Mouse (Mus musculus) gastrocnemius, postnatal 25 days (tissue): ENCODE measurements around the gene Psma1. TPM values are rescaled to one million over a fixed set of nuclear protein-coding genes. Genes with fewer than 3 reads are reported as not detected.
A peak's percentile ranks its signal among the peaks of the same experiment; 100 is the strongest.

Experiments
- DNase-seq: peaks from one replicate; pipeline ENCODE4 v3.0.0; 2022
- long read RNA-seq, 2 experiments: library from polyadenylated mRNA; stranded (forward); transcript quantifications; one replicate each; pipeline ENCODE4 v2.0.0; 2021
- total RNA-seq, 2 experiments: library from RNA; stranded (reverse); gene quantifications; 1 replicate in 1 of 2; 2 replicates in 1 of 2; pipeline ENCODE4 v1.2.3; 2021

Psma1 gene
- 10 to 100 TPM; 90.6 to 99.7 TPM for total RNA-seq
- long read RNA-seq, experiment 1, transcript Psma1-201 (10 exons, 1,201 nt) = major isoform, 172 of 191 reads
- long read RNA-seq, experiment 1, partial matches to known transcripts = 2 of 191 reads
- long read RNA-seq, experiment 1, other reads (novel, unspliced or antisense) = 14 of 191 reads
- long read RNA-seq, experiment 2, transcript Psma1-201 (10 exons, 1,201 nt) = major isoform, 152 of 182 reads
- long read RNA-seq, experiment 2, partial matches to known transcripts = 3 of 182 reads
- long read RNA-seq, experiment 2, other reads (novel, unspliced or antisense) = 24 of 182 reads

GRCm38 (mm10) chr7:114276005-114276752 lies at the start of gene Psma1:
Gene Psma1, minus strand, starts transcription at chr7:114276118.
- DNase-seq = peak; percentile 95

DNA sequence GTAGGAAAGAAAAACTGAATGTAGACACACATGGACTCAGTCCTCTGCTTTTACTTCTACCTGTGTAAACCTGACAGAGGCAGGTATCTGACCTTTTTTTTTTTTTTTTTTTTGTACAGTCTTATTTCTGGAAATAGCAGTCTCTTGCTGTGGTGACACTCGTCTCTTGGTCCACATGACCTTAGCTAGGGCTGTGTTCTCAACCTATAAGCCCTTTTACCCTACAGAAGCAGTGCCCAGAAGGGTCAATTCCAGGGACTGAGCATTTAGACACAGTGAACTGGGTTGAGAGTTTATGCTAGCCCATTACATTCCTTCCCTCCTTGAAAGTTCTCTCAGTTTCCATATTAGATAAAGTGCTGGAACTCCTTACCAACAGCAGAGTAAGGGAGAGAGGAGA lies 47.6 kb upstream of the Psma1 start:
- no peak for DNase-seq

DNA sequence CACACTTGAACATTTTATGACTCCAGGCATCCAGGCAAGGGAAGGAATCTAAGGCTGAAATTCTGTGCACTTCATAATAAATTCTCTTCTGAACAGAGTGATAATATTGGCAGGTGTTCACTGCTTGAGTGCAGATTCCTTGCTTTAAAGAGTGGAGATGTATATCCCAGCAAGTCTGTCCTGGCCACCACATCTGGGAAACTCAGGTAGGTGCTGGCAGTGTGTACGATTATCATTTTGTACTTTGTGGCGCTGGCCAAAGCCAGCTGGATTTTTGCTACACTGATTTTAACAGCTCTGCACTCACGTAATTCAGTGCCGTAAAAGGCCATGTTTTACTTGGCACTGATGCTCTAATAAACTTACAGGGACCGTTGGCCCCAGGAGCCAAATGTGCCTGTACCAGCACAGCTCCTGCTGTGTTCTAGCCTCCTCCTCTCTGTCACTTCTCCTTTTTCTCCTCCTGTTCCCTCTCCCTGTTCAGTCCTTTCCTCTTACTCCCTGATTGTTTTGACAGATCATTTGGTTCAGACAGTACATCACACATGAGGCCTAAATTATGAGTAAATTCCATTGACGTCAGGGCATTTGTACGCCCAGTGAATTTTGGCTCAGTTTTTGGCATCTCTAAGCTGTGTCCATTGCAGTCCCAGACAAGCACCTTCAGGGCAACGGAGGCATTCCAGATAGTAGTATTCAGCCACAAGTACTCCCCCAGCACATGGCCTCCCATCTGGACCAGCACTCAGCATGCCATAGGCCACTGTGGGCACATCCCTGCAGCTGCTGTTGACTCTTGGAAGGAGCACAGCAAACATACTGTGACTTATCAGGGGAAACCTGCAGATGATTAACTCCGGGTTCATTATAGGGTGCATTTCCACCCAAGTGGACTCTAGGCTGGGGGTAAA lies 46.9 kb upstream of the Psma1 start:
- DNase-seq = peak; percentile 26

DNA sequence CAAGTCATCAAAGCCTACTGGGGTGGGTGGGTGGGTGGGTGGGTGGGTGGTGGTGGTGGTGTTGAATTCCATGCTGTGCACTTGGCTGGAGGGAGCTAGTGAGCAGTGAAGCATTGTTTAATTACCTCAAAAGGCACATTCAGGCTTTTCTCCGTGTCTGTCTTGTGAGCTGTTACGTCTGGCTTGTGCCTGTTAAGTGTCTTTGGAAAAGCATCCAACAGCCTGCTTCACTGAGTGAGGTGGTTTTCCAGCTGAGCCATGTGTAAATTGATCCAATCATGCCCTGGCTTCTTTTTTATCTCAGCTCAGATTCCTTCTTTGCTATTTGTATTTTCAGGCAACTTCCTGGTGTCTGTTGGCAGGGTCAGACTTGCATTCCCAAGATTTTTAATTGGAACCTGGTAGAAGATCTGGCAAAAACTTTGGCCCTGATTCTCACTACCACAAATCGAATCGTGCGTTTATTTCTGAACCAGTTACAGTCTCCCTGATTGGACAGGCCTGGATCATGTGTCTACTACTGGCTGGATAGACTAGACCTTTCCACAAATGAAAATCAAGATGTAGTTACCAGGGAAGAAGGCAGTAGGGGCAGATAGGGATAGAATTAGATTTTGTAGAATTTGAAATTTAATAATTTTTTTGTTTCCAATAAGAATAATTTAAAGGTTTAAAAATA lies 45.9 kb upstream of the Psma1 start:
- peak; percentile 16 for DNase-seq

DNA sequence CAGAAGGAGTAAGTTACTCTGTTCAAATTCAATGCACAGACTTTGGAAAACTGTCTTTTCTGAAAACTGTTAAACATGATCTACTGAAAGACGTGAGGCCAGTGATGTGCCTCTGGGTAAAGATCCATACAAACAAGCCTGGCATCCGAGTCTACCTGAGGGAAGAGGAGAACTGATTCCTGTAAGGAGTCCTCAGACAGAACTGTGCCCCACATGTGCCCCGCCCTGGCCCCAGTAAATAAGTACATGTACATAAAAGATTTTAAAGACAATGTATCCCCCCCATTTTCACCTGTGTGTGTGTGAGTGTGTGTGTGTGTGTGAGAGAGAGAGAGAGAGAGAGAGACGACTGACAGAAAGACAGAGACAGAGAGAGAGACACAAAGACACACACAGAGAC lies 42.0 kb upstream of the Psma1 start:
- no peak for DNase-seq

DNA sequence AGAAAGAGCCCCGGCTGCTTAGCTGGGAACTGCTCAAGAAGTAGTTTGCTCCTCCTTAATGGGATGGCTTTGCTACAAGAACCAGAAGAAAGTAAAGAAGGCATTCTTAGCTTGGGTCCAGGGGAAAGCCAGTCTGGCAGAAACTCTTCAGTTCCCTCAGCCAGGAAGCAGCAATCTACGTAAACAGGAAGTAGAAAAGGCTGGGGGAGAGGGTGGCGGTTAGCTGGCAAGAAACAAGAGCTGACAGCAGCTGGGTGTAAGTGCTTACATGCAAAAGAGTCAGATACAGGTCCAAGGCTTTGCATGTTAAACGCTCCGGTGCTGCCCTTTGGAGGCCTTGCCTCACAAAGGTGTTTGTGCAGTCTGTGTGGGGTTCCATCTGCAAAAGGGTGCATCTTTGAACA lies 41.5 kb upstream of the Psma1 start:
- peak; percentile 62 for DNase-seq

DNA sequence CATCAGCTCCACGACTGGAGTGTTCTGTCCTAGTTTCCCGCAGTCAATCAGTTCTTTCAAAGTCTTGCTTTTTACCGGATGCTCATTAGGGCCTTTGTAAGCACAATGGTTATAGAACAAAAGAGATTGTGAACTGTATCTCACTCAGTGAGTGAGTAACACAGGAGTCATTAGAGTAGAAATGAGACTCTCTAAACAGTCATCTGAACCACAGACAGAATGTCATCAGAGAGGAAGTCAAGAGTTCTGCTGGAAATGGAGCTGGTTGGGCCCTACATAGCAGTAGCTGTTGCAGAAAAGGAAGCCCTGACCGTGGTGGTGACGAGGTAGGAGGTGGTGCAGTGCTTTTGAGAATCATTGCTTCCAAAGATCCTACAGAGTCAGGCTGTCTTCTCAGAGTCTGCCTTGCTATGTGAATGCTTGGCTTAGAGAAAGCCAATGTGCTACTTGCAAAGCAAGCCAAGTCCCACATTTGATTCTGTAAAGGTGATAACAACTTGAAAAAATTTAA lies 40.5 kb upstream of the Psma1 start:
- no peak for DNase-seq

- peak; percentile 10 for DNase-seq
These were observed 35.3 kb upstream of the Psma1 start for GRCm38 (mm10) chr7:114311209-114311608.

GRCm38 (mm10) chr7:114309020-114309419 lies 33.1 kb upstream of the Psma1 start:
- no peak for DNase-seq

GRCm38 (mm10) chr7:114301293-114301782 lies 25.4 kb upstream of the Psma1 start:
- no peak for DNase-seq

DNA sequence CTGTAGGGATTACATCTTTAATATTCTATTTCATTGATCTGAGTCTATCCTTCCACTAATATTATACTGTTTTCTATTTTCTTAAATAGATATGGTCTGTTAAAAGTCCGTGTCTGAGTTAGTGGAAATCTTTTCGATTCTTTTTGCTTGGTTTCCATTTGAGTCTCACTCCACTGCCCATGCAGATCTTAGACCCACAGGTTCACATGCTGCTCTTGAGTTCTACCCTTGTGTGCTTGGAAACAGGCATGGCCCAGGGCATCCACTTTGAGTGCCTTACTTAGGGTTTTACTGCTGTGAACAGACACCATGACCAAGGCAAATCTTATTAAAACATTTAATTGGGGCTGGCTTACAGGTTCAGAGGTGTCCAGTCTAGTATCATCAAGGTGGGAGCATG lies 24.9 kb upstream of the Psma1 start:
- no peak for DNase-seq

GRCm38 (mm10) chr7:114299247-114299646 lies 23.3 kb upstream of the Psma1 start:
- no peak for DNase-seq

GRCm38 (mm10) chr7:114294698-114295097 lies 18.8 kb upstream of the Psma1 start:
- no peak for DNase-seq

GRCm38 (mm10) chr7:114293903-114294302 lies 18.0 kb upstream of the Psma1 start:
- no peak for DNase-seq

GRCm38 (mm10) chr7:114292501-114292971 lies 16.6 kb upstream of the Psma1 start:
- peak; percentile 58 for DNase-seq

DNA sequence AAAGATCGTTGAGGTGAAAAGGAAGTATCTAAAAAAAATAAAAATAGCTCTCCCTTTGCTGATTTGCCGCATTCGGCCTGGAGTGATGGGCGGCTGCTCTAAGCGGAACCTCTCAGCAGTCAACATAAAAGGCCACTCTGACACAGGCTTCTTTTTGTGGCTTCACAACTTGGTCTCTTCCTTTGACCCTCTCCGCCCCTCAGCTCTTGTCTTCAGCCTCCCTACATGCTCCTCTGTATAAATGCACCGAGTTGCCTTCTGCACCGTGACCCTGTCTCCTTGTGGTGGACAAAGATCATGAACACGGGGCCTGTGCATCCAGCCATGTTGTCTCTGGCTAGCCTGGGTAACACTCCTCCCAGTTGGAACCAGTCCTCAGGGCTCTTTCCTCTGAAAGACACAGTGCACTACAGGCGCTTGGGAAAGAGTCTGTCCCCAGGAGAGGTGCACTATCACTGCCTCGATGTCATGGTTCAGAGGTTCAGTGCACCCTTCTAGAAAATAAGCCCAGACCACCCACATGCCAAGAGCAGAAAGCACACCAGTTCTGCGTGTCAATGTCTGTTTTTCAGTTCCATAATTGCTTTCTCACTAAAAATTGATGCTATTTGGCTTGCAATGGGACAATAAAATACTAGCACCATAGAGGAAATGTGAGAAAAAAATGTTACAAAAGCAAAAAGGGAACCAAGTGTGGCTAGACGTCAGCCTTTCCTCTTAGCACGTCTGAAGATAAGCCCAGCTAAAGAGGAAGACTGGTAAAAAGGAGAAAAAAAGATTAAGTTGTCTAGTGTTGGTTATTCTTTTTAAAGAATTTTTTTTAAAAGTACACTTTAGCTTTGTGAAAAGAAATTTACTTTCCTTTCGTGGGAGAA lies 15.8 kb upstream of the Psma1 start:
- DNase-seq = no peak

GRCm38 (mm10) chr7:114290078-114290506 lies 14.2 kb upstream of the Psma1 start:
- DNase-seq = no peak

DNA sequence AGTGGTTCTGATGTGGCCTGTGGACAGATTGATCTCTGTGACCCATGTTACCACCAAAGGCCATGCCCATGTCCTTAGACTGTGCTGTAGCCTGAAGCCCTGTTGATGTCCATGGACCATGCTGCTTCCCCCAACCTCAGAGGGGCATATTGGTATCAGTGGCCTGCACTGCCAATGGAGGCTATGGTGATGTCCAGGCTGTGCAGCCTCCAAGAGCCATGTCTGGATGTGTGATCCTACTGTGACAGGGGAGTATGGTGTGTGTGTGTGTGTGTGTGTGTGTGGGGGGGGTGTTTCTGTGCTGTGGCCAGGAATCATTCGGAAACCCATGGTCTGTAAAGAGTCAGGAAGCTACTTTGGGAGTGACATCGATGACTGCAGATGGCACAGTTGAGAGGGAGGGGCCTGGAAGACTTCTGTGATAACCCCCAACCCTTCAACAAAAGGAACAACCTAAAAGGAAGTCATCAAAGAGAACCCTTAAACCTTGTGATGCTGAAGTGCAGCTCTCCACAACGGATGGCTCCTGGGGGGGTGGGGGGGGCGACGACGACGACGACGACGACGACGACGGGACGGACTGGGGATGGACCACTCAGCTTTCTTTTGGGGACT lies 8.5 kb upstream of the Psma1 start:
- DNase-seq = no peak

- DNase-seq = no peak
These were observed 7.1 kb upstream of the Psma1 start for GRCm38 (mm10) chr7:114283006-114283405.

DNA sequence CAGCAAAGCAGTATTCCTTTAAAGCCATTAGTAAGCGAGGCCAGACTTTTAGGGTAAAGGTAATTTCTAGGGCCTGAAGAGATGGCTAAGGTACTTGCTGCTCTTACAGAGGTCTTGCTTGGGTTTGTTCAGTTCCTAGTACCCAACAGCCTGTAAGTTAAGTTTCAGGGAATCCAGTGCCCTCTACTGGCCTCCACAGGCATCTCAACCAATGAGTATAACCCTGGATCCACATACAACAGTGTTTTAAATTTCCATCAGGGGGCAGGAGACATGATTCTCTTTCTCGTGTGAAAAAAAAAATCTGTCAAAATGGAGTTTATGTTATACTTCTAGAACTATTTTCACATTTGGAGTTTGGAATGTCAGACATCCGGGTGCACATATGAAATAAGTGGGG lies 5.8 kb upstream of the Psma1 start:
- DNase-seq = no peak
